Mouse (Mus musculus) forebrain, embryonic 16.5 days (tissue): ENCODE results near the gene Pip4k2a. TPM values are rescaled to one million over a fixed set of nuclear protein-coding genes. Genes with fewer than 3 reads are reported as not detected.

Source experiments
- ATAC-seq: fragments of 200-750 bp; cut with Nextera tagmentation; 2 replicates; pipeline ENCODE4 v1.8.0; 2017; ENCODE audit warnings: mild to moderate bottlenecking, moderate library complexity
- H3K27ac ChIP-seq: fragments of 300-500 bp; sonication (generic); 2 replicates; pipeline ENCODE4 v1.5.1; 2014; ENCODE audit warnings: low read length, control low read depth
- H3K27me3 ChIP-seq: fragments of 300-500 bp; sonication (generic); replicated peaks from 2 replicates; pipeline ENCODE4 v1.6.1; 2014; ENCODE audit warnings: low read length; ENCODE audit not compliant: control insufficient read depth, insufficient read depth
- H3K36me3 ChIP-seq: fragments of 300-500 bp; sonication (generic); 2 replicates; pipeline ENCODE4 v1.6.1; 2014; ENCODE audit not compliant: control insufficient read depth, insufficient read depth
- H3K4me1 ChIP-seq: fragments of 300-500 bp; sonication (generic); replicated peaks from 2 replicates; pipeline ENCODE4 v1.6.1; 2014; ENCODE audit warnings: low read length; ENCODE audit not compliant: control insufficient read depth, insufficient read depth
- H3K4me2 ChIP-seq: fragments of 300-500 bp; sonication (generic); 2 replicates; pipeline ENCODE4 v1.6.1; 2014; ENCODE audit warnings: mild to moderate bottlenecking, low read length, control low read depth
- H3K4me3 ChIP-seq: fragments of 300-500 bp; sonication (generic); replicated peaks from 2 replicates; pipeline ENCODE4 v1.5.1; 2014; ENCODE audit warnings: mild to moderate bottlenecking, low read length, control low read depth
- H3K9ac ChIP-seq: fragments of 300-500 bp; sonication (generic); replicated peaks from 2 replicates; pipeline ENCODE4 v1.6.1; 2014; ENCODE audit warnings: low read depth, low read length, control low read depth
- H3K9me3 ChIP-seq: fragments of 300-500 bp; sonication (generic); 2 replicates; pipeline ENCODE4 v1.6.1; 2016; ENCODE audit warnings: low read length; ENCODE audit not compliant: control insufficient read depth
- WGBS: fragments of 180-500 bp; shearing (Covaris S2); extraction: QIAGEN DNeasy Blood & Tissue Kit; methylation state at CpG from one replicate; pipeline ENCODE4 v1.1.7; 2014; 5-methylcytosine and 5-hydroxymethylcytosine counted together
- polyA plus RNA-seq: library from polyadenylated mRNA; unstranded; fragments of >200 nt; fragmentation: Nextera tagmentation; extraction: Ambion mirVana; gene quantifications from 2 replicates; pipeline ENCODE4 v1.2.1, GENCODE M21; 2015

The Pip4k2a gene
- polyA plus RNA-seq, 1 experiment from 2014 or later, result 10.9 TPM

GRCm38 (mm10) chr2:19007580-19007979, 9.7 kb upstream of the Pip4k2a start:
- Histone ChIP-seq H3K4me1 (no peaks in the 10 kb centered on the region), H3K9me3 (no peaks in the 10 kb centered on the region), H3K27ac (no peak overlapping the region), H3K9ac (no peak overlapping the region), H3K4me3 (no peak overlapping the region), H3K27me3 (no peaks in the 10 kb centered on the region), H3K4me2 (no peak overlapping the region), H3K36me3 (no peaks in the 10 kb centered on the region)
- ATAC-seq, result no peak
- WGBS, result 84% methylated on average over 4 of the region's 4 CpGs

DNA sequence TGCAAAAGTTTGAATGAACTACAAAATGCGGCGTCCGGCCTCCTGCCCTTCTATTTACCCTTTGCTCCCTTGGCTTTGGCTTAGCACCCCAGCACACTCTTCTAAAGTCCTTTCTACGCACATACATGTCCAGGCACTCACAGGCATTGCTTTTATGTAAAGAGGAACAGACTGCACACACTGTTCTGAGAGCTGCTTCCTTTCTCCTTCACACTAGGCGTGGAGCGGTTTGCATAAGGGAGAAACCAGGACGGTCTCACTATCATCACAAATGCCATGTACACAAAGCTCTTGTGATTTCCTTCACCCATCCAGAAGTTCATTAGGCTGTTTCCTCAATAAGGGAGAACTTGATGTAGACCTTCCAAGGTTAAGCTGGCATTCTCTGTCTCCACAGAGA, 8.2 kb upstream of the Pip4k2a start:
- no peak overlapping the region for H3K4me3 ChIP-seq
- no peaks in the 10 kb centered on the region for H3K4me1 ChIP-seq
- no peak for ATAC-seq
- no peak overlapping the region for H3K27ac ChIP-seq
- no peaks in the 10 kb centered on the region for H3K36me3 ChIP-seq
- no peaks in the 10 kb centered on the region for H3K27me3 ChIP-seq
- H3K9ac ChIP-seq, result no peak overlapping the region
- H3K4me2 ChIP-seq, result no peak overlapping the region
- no peaks in the 10 kb centered on the region for H3K9me3 ChIP-seq
- 87% methylated on average over 7 of the region's 7 CpGs for WGBS

GRCm38 (mm10) chr2:19004801-19005200, 6.9 kb upstream of the Pip4k2a start:
- H3K9me3 ChIP-seq, result no peaks in the 10 kb centered on the region
- no peak overlapping the region for H3K4me2 ChIP-seq
- H3K27ac ChIP-seq, result no peak overlapping the region
- H3K36me3 ChIP-seq, result no peaks in the 10 kb centered on the region
- no peak overlapping the region for H3K9ac ChIP-seq
- H3K27me3 ChIP-seq, result no peaks in the 10 kb centered on the region
- no peak for ATAC-seq
- whole genome bisulfite sequencing, result 83% methylated on average over 10 of the region's 10 CpGs
- no peak overlapping the region for H3K4me3 ChIP-seq
- H3K4me1 ChIP-seq, result no peaks in the 10 kb centered on the region

DNA sequence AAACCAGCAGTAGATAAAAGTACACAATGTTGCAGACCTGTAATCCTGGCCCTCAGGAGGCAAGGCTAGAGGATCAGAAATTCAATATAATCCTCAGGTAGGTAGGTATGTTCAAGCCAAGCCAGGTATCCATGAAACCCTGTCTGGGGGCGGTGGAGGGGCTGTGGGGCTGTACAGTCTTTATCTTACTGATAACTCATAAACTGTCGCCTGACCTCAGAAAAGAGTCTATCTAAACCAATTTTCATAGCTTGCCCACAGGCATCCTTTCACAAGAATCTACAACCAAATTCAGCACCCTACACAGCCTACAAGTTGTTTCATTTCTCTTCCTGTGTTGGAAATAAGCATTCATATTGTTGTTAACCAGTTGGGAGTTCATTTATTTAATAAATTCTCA, 1.5 kb upstream of the Pip4k2a start:
- Histone ChIP-seq H3K27ac (no peak overlapping the region), H3K4me2 (no peak overlapping the region), H3K36me3 (no peaks in the 10 kb centered on the region), H3K4me3 (no peak overlapping the region), H3K9me3 (no peaks in the 10 kb centered on the region), H3K4me1 (peaks cover 16% of the 10 kb centered on the region), H3K9ac (no peak overlapping the region), H3K27me3 (no peaks in the 10 kb centered on the region)
- no peak for ATAC-seq
- 94% methylated on average over 2 of the region's 2 CpGs for WGBS

GRCm38 (mm10) chr2:18997387-18997971, 447 bp downstream of the Pip4k2a start:
- Histone ChIP-seq H3K27me3 (no peaks in the 10 kb centered on the region), H3K27ac (peak overlapping the region; percentile 91), H3K36me3 (no peaks in the 10 kb centered on the region), H3K9ac (peak overlapping the region; percentile 85), H3K9me3 (no peaks in the 10 kb centered on the region), H3K4me3 (peak overlapping the region; percentile 82), H3K4me2 (peak overlapping the region; percentile 75), H3K4me1 (peaks cover 16% of the 10 kb centered on the region)
- peak; percentile 71 for ATAC-seq
- WGBS, result under 1% methylated on average over 46 of the region's 46 CpGs

GRCm38 (mm10) chr2:18996451-18997211, 1.3 kb downstream of the Pip4k2a start:
- under 1% methylated on average over 25 of the region's 25 CpGs for WGBS
- ATAC-seq, result no peak

DNA sequence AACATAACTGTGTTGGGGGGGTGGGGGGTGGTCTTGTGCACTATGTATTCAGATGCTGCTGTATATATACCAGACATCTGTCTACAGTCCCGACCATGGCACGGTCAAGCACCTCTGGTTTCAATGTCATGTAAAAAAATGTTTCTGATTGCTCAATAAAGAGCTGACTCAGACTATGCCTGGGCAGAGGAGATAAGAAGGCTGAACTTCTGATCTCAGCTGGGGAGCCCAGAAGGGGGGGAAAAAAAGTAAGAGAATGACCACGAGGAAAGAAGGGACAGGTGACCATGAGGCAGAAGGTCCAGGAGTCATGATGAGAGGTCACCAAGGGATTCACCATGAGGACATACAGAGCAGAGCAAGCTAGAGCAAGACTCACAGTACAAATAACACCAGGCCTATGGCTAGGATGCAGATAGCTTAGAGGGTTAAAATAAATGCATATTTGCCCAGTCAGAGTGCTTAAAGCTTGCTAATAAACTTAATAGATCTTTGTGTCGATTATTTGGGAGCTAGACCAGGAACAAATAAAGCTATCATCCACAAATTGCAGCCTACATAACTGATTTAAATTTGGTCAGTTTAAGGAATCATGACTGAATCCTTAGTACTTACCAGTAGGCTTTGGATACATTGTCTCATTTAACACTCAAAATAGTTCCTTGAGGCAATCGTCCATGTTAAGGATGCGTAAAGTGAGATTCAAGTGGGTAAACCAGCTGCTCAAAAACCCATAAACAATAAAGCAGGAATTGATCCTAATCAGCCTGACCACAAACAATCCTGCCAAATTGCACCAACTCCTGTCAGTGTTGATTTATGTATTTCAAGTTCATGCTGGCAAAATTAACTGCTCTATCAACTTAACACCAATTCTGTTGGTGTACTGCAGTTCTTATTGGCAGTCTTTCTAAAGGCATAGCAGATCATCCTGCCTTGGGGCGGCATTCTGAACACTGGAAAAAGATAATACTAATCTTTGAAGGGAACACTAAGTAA, 5.1 kb downstream of the Pip4k2a start:
- peaks cover 11% of the 10 kb centered on the region for H3K4me1 ChIP-seq
- no peaks in the 10 kb centered on the region for H3K36me3 ChIP-seq
- no peak overlapping the region for H3K27ac ChIP-seq
- H3K9me3 ChIP-seq, result peaks cover 2% of the 10 kb centered on the region; the same call in 1 of the 2 replicates
- no peak overlapping the region for H3K4me3 ChIP-seq
- no peak for ATAC-seq
- no peaks in the 10 kb centered on the region for H3K27me3 ChIP-seq
- no peak overlapping the region for H3K9ac ChIP-seq
- 88% methylated on average over 7 of the region's 7 CpGs for WGBS
- H3K4me2 ChIP-seq, result no peak overlapping the region

More at GRCm38 (mm10) chr2:18996451-18997211, 1.3 kb downstream of the Pip4k2a start:
- Histone ChIP-seq H3K27me3 (no peaks in the 10 kb centered on the region), H3K4me3 (peak overlapping the region; percentile 82), H3K9ac (peak overlapping the region; percentile 85), H3K4me2 (peak overlapping the region; percentile 75), H3K27ac (no peak overlapping the region), H3K36me3 (no peaks in the 10 kb centered on the region), H3K9me3 (no peaks in the 10 kb centered on the region), H3K4me1 (peaks cover 16% of the 10 kb centered on the region)

DNA sequence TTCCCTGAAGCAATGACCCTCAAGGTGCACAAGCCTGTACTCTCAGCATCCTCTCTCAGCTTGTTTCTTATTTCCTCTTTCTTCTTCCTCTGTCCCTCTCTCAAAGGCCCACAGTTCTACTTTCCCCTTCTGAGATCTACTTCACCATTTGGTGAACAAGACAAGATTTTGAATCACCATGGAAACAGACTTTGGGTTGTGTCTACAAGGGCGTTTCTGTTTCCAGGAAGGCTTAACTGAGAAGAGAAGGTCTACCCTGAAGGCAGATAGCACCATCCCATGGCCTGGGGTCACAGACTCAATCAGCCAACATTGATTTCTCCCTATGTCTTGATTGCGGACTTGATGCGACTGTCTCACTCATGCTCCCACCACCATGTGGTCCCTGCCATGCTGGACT, 9.0 kb downstream of the Pip4k2a start:
- WGBS, result 82% methylated on average over 3 of the region's 3 CpGs
- H3K9me3 ChIP-seq, result peaks cover 2% of the 10 kb centered on the region; the same call in 1 of the 2 replicates
- no peaks in the 10 kb centered on the region for H3K27me3 ChIP-seq
- H3K36me3 ChIP-seq, result no peaks in the 10 kb centered on the region
- ATAC-seq, result no peak
- H3K4me1 ChIP-seq, result no peaks in the 10 kb centered on the region
- H3K9ac ChIP-seq, result no peak overlapping the region
- H3K27ac ChIP-seq, result no peak overlapping the region
- no peak overlapping the region for H3K4me3 ChIP-seq
- H3K4me2 ChIP-seq, result no peak overlapping the region

GRCm38 (mm10) chr2:18985506-18985905, 12.4 kb downstream of the Pip4k2a start:
- H3K27ac ChIP-seq, result no peak overlapping the region
- no peaks in the 10 kb centered on the region for H3K27me3 ChIP-seq
- H3K9me3 ChIP-seq, result peaks cover 2% of the 10 kb centered on the region; the same call in 1 of the 2 replicates
- H3K9ac ChIP-seq, result no peak overlapping the region
- H3K4me2 ChIP-seq, result no peak overlapping the region
- H3K4me1 ChIP-seq, result no peaks in the 10 kb centered on the region
- WGBS, result 84% methylated on average over 3 of the region's 3 CpGs
- H3K36me3 ChIP-seq, result no peaks in the 10 kb centered on the region
- ATAC-seq, result no peak
- no peak overlapping the region for H3K4me3 ChIP-seq
